Mouse (Mus musculus): Measurements from ENCODE around the gene Olfr558. TPM values are rescaled to one million over a fixed set of nuclear protein-coding genes. Genes with fewer than 3 reads are reported as not detected.
A peak's percentile ranks its signal among the peaks of the same experiment; 100 is the strongest.

The Olfr558 gene
- 1 to 10 TPM in 2 of 4 experiments, under 1 TPM in 2; 0.75 to 1.1 (median 0.98) TPM for total RNA-seq (2022)

DNA sequence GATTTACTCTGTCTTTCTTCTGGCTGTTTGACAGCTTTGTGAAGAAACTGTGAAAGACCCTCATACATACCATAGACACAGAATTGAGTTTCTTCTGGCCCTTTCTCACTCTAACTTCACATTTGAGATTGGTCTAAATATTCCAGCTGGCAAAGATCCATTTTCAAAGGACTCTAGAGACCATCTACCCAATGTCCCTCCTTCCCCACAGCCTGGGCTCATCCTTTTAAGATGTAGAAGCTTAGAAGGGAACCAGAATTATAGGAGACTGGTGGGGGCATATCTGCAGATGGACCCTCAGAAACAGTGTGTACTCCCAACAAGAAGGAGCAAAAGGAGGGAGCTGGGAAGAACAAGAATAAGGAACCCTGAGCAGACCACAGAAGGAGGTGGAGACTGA, at the start of gene Olfr558:
Gene Olfr558, plus strand, starts transcription at position 301 of the 400 bp plus-strand sequence.
- DNase-seq (ENCODE audit: low spot score in 2 of 2) = no peak

DNA sequence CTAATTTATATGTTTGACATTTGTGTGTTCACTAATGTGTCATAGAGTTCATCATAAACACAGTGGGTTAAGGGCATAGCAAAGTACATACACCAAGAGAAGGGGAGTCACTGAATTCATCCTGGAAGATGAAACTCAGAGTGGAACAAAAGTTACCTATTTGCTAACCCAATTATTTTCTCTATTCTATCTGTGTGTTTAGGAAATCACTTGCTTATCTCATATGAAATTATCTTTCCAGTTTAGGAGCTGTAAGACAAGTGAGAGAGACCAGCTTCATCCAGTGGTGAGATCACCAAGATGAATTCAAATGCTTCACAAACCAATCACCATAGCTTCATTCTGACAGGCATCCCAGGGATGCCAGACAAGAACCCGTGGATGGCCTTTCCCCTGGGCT, 43.5 kb upstream of the Olfr558 start, which contains the start of gene Olfr555:
Gene Olfr555, plus strand, starts transcription at position 301 of the 400 bp plus-strand sequence.
- no peak for DNase-seq (ENCODE audit: low spot score in 2 of 2)

DNA sequence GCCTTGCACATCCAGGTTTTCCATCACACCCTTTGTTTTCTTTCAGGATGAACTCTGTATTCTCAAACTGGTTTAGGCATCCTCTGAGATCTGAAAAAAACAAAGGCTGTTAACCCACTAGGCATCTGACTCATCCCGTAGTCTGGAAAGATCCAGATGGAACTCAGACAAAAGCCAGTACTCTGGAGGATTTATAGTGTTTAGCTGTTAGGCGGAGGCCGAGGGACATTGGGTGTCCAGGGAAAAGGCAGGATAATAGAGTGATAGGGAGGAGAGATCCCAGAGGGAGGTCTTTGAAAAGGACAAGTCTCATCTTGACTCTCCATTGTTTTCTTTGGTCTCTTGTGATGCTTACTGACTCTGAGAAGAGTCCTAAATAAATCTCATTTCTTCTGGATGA, 37.4 kb upstream of the Olfr558 start, which contains the start of gene Olfr556:
Gene Olfr556, plus strand, starts transcription at position 301 of the 400 bp plus-strand sequence.
- no peak for DNase-seq (ENCODE audit: low spot score in 2 of 2)

DNA sequence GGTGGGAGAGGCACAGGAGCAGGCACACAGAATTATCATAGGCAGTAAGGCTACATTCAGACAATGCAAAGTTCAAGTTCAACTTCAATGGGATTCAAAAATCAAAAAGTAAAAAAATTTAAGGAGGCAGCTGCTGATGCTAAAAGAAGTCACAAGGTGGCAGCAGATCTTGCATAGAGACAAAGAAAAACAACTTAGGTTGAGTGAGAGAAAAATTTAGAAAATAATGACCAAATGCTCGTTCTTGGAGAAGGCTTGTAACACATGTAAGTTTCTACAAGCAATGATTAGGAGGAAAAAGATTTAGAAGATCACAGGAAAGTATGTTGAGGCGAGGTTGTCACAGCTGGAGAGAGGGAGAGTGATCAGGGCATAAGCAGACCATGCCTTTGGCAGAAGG, 36.6 kb upstream of the Olfr558 start:
- no peak for DNase-seq (ENCODE audit: low spot score in 2 of 2)

DNA sequence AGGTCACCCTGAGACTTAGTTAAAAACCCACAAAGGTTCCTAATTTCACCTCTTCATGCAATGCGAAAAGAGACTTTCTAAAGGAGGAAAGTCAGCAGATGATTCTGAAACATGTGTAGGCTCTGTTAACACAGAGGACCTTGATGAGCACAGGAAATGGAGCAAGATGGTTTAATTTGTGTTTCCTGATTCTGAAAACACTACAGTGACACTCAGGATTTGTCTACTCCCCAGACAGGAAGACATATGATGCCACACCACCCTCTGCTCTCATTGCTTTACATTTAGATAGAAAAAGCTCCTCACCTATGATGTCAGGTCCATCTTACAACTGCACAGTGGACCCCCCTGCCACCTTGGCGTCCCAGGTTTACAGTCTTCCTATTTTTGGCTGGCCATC, 25.8 kb upstream of the Olfr558 start:
- no peak for DNase-seq (ENCODE audit: low spot score in 2 of 2)

DNA sequence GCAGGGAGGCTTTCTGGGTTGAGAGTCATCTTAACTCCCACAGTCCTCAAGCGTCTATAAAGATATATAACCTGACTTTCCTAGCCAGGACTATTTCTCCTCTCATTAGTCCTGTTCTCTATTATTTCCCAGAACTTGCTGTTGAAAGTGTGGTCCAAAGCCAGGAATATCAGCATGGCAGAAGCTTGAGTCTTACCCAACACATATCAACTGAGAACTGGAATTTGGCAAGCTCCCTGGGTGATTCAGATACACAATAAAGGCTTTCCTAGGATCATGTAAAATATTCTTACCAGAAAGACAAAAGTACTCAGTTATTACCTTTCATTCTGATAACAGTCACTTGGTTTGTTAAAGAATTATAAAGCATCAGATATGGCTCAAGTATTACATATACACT, 20.1 kb upstream of the Olfr558 start:
- DNase-seq (ENCODE audit: low spot score in 2 of 2) = no peak

DNA sequence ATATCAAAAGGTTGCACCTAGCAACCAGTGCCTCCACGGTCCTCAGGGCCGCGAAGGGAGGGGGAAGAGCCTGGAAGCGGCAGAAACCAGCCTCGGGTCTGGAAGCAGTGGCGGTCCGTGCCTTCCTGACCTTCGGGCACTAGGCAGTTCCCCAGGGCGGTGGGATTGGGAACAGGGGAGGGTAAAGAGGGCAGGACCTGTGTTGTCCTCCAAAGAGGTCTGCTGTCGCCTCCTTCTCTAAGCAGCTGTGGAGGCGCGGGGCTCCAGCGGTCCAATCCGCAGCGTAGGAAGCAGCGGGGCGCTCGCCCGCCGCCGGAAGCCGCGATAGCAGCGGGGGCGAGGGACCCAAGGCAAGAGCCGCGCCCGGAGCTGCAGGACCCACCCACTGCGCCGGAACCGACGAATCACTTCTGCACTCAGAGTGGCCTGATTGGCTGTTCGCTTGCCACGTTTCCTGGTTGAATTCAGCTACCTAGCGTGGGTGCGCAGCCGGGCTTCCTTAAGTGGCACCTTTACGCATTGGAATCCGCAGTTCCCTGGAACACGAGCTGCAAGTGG, 15.0 kb upstream of the Olfr558 start, which contains the start of gene Trim68:
Gene Trim68, minus strand, starts transcription at position 384 of the 558 bp plus-strand sequence.
- DNase-seq (ENCODE audit: low spot score in 2 of 2) = peak; percentile 78 to 85

DNA sequence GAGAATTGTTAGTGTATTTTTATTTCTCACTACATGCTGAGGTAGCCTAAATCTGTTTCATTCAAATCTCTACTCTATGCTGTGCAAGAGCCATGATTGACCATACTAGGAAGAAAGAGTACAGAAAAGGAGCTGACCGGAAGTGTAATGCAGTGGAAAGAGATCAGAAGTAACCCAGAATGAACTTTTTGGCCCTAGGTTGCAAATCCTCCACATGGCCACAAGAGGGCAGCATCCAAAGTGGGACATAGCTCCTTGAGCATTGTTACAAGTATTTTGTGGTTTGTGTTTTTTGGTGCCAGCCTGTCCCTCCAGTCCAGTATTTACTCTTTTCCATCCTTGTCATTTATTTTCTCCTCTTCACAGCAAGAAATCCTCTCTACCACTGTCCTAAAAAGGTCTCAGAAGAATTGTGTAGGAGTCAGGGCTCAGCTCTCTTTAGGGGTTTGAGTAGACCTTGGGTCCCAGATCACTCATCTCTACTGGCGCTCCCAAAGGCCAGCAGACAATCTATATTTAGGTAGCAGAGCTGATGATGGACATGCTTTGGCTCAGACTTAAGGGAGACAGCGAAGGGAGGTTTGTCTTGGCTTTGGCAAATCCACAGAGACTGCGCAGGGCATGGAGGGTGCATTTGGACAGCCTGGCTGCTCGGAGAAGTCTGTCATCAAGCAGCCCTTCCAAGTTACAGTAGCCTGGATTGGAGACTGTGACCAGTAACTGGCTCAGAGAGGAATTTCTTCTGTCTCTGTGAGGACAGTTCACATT, 6.5 kb upstream of the Olfr558 start, which contains the start of gene Olfr557:
Gene Olfr557, plus strand, starts transcription at position 553 of the 768 bp plus-strand sequence.
- no peak for DNase-seq (ENCODE audit: low spot score in 2 of 2)

DNA sequence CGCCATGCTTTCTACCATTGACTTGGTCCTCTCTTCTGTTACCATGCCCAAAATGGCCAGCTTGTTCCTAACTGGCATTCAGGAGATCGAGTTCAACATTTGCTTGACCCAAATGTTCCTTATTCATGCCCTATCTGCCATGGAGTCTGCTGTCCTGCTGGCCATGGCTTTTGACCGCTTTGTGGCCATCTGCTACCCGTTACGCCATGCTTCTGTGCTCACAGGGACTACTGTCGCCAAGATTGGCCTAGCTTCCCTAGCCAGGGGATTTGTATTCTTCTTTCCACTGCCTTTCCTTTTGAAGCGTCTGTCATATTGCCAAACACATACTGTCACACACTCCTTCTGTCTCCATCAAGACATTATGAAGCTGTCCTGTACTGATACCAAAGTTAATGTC, 3.6 kb upstream of the Olfr558 start:
- no peak for DNase-seq (ENCODE audit: low spot score in 2 of 2)

DNA sequence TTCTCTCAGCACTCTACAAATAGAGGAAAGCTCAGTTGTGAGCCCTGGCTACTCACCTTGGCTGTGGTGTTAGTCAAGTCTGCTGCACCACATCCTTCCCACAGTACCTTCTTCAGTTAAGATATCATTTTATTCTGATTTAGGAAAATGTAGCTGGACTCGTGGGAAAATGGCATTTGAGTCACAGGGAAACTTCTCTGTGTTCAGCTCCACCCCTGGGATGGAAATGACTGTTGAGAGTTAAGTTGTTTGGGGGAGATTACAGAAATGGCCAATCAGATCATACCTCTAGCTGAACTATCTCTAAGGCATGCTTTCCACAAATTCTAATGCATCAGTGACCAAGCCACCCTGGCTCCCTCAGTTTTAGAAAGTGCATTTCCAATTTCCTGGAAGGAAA, 17.0 kb downstream of the Olfr558 start, which contains the start of gene Olfr33:
Gene Olfr33, minus strand, starts transcription at position 101 of the 400 bp plus-strand sequence.
- no peak for DNase-seq (ENCODE audit: low spot score in 2 of 2)

DNA sequence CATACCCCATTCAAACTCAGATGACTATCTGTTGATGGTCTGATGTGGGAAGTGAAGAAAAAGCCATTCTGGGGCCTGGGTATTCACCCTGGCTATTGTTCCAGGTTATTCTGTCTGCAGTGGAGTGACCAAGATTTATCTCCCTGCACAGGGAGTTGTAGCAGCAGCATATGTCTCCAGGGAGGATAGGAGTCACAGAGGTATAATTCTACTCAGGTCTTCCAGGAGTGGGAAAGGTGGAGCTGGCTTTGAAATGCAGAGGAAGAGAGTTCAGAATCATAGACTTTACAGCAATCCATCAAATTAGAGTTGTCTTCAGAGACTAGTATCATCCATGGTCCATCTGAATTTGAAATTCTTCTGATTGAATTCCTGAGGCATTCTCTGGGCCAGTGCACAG, 25.4 kb downstream of the Olfr558 start, which contains the start of gene Olfr559:
Gene Olfr559, minus strand, starts transcription at position 101 of the 400 bp plus-strand sequence.
- DNase-seq (ENCODE audit: low spot score in 2 of 2) = no peak

DNA sequence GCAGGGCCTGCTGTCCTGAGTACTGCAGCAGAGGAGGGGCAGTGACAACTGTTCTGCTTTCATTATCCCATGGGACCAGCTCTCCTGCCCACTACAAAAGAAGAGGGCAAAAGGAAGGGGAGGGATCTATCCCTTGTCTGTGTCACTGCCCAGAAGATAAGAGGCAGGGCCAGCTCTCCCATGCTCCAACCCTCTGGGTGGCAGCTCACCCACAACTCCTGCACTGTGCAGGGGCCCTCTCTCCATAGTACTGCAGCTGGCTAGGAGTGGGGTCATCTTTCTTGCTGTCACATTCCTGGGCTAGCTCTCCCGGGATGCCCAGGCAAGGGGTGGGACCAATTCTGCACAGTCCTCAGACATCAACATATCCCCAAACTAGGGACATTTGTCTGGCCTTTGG, 31.8 kb downstream of the Olfr558 start:
- DNase-seq (ENCODE audit: low spot score in 2 of 2) = no peak

DNA sequence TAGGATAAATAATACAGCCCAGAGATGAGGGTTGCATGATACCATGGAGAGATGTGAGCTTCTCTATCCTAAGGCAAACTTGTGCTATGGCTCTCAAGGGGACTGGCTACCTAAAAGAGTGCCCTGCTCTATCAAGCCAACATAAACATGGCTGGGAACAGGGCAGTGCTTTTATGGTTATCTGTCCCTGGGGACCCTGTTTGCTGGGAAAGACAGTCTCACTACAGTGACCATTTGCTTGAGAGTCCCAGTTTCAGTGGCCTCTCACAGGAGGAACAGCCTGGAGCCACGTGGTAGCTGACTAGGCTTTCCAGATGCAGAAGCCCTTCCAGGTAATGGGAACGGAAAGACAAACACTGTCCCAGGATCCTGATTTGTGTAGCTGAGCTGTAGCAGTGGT, 35.7 kb downstream of the Olfr558 start:
- no peak for DNase-seq (ENCODE audit: low spot score in 2 of 2)

DNA sequence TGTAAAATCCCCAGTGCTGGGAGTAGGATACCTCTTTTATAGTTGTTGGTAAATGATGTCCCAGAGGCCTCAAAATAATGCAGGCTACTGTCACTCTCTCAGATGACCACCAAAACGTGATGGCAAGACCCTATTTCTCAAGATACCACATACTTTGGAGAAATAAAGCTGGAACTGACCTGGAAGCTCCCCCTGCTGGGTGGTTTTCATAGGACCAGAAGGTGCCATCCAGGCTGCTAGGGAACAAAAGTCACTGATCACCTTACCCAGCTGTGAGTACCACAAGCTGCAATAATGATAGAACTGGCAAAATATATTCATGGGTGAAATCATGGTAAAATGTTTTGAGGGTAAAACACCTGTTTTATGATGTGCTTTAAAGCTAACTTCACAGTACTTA, 50.1 kb downstream of the Olfr558 start:
- DNase-seq (ENCODE audit: low spot score in 2 of 2) = no peak

DNA sequence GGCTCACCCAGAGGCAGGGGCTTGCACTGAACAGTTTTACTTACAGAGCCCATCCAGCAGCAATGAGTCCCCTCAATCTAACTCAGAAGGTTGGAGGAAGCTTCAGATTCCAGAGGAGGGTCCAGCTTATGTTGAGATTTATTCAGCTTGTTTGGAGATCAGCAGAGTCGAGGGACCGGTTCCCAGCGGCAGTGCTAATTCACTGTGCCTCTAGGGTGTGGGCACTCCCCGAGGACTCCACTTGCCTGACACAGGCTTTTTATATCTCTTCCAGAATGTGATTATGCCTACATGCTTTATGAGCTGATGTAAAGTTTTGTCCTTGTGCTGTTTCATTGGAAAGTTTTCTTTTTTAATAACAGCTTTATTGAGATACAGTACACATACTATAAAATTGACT, 57.3 kb downstream of the Olfr558 start, which contains the start of the genes Olfr560 and Olfr78:
Gene Olfr560, minus strand, starts transcription at position 101 of the 400 bp plus-strand sequence.
Gene Olfr78, minus strand, starts transcription at position 206 of the 400 bp plus-strand sequence.
- no peak for DNase-seq (ENCODE audit: low spot score in 2 of 2)

Other genes with a start within 250 kb of the Olfr558 start
- not detected for gene Olfr543, start 220.5 kb upstream of the Olfr558 start, total RNA-seq (2022)
- not detected for gene Olfr544, start 213.9 kb upstream of the Olfr558 start, total RNA-seq (2022)
- gene Olfr545, start 202.6 kb upstream of the Olfr558 start, total RNA-seq (2022) = not detected
- not detected for gene Olfr547, start 167.5 kb upstream of the Olfr558 start, total RNA-seq (2022)
- not detected for gene Olfr548-ps1, start 161.3 kb upstream of the Olfr558 start, total RNA-seq (2022)
- gene Olfr549, start 152.3 kb upstream of the Olfr558 start, total RNA-seq (2022) = not detected
- 1 to 10 TPM; 1.9 to 2.5 (median 2.1) TPM for gene Trim21, start 136.7 kb upstream of the Olfr558 start, total RNA-seq (2022)
- gene Olfr550, start 130.8 kb upstream of the Olfr558 start, total RNA-seq (2022) = not detected
- gene Olfr551, start 110.3 kb upstream of the Olfr558 start, total RNA-seq (2022) = not detected
- under 1 TPM in 2 of 4 experiments, not detected in 2; 0.10 to 0.13 TPM for gene Olfr552, start 104.4 kb upstream of the Olfr558 start, total RNA-seq (2022)
- gene Olfr553, start 84.0 kb upstream of the Olfr558 start, total RNA-seq (2022) = not detected
- gene Olfr554, start 63.8 kb upstream of the Olfr558 start, total RNA-seq (2022) = not detected
- gene Olfr555, start 43.4 kb upstream of the Olfr558 start, total RNA-seq (2022) = not detected
- gene Olfr556, start 37.3 kb upstream of the Olfr558 start, total RNA-seq (2022) = not detected
- gene Trim68, start 14.9 kb upstream of the Olfr558 start, total RNA-seq (2022) = 1 to 10 TPM; 3.8 to 5.3 (median 4.6) TPM
- not detected for gene Olfr557, start 6.3 kb upstream of the Olfr558 start, total RNA-seq (2022)
- not detected for gene Olfr33, start 16.9 kb downstream of the Olfr558 start, total RNA-seq (2022)
- gene Olfr559, start 25.3 kb downstream of the Olfr558 start, total RNA-seq (2022) = not detected
- gene Olfr560, start 57.2 kb downstream of the Olfr558 start, total RNA-seq (2022) = not detected
- under 1 TPM in 3 of 4 experiments, not detected in 1; 0.29 to 0.34 (median 0.32) TPM for gene Olfr78, start 57.3 kb downstream of the Olfr558 start, total RNA-seq (2022)
- not detected for gene Olfr561, start 69.0 kb downstream of the Olfr558 start, total RNA-seq (2022)
- gene Olfr564, start 101.3 kb downstream of the Olfr558 start, total RNA-seq (2022) = not detected
- gene Olfr566, start 156.6 kb downstream of the Olfr558 start, total RNA-seq (2022) = not detected
- gene Olfr568, start 174.9 kb downstream of the Olfr558 start, total RNA-seq (2022) = not detected
- gene Olfr569, start 188.7 kb downstream of the Olfr558 start, total RNA-seq (2022) = not detected
- not detected for gene Olfr570, start 192.4 kb downstream of the Olfr558 start, total RNA-seq (2022)
- not detected for gene Olfr571, start 215.3 kb downstream of the Olfr558 start, total RNA-seq (2022)
- gene Olfr572, start 222.2 kb downstream of the Olfr558 start, total RNA-seq (2022) = not detected
- gene Olfr573-ps1, start 240.4 kb downstream of the Olfr558 start, total RNA-seq (2022) = not detected
- gene Olfr574, start 246.3 kb downstream of the Olfr558 start, total RNA-seq (2022) = not detected

All from gastrocnemius, adult 8-10 months (tissue).